Mouse (Mus musculus) liver, adult 2 months (tissue): ENCODE results near the gene Ipo9. TPM values are rescaled to one million over a fixed set of nuclear protein-coding genes. Genes with fewer than 3 reads are reported as not detected.
"Not testable (repeated sequence)": the region's sequence is repeated elsewhere in the genome, so short reads cannot be mapped to it uniquely, and the experiment has no call there.

Experiments
- DNase-seq: peaks from one replicate; pipeline ENCODE4 v3.0.0-alpha.2; 2011; ENCODE audit warnings: low read depth, low spot score; ENCODE audit errors: extremely low read depth
- H3K27ac ChIP-seq: fragments of 200-500 bp; replicated peaks from 2 replicates; pipeline ENCODE4 v1.5.1; 2012; ENCODE audit warnings: low read depth, mild to moderate bottlenecking, control low read depth, inconsistent platforms, low read length; ENCODE audit not compliant: insufficient read depth
- H3K27me3 ChIP-seq: fragments of 200-500 bp; 2 replicates; pipeline ENCODE4 v1.6.1; 2012; ENCODE audit warnings: mild to moderate bottlenecking, moderate library complexity, low read length, inconsistent platforms; ENCODE audit not compliant: control insufficient read depth, insufficient read depth
- H3K36me3 ChIP-seq: fragments of 200-500 bp; 2 replicates; pipeline ENCODE4 v1.6.1; 2012; ENCODE audit warnings: low read length, inconsistent platforms; ENCODE audit not compliant: control insufficient read depth, insufficient read depth
- H3K4me1 ChIP-seq: fragments of 200-500 bp; 2 replicates; pipeline ENCODE4 v1.6.1; 2011; ENCODE audit warnings: low read length; ENCODE audit not compliant: control insufficient read depth, insufficient read depth
- H3K4me3 ChIP-seq: fragments of 200-500 bp; 2 replicates; pipeline ENCODE4 v1.5.1; 2011; ENCODE audit warnings: low read depth, mild to moderate bottlenecking, control low read depth, low read length, moderate library complexity; ENCODE audit not compliant: insufficient read depth
- H3K79me2 ChIP-seq: fragments of 200-500 bp; 2 replicates; pipeline ENCODE4 v1.6.1; 2012; ENCODE audit warnings: inconsistent platforms, mild to moderate bottlenecking, low read length, moderate library complexity; ENCODE audit not compliant: control insufficient read depth, insufficient read depth
- H3K9ac ChIP-seq: fragments of 200-500 bp; 2 replicates; pipeline ENCODE4 v1.6.1; 2012; ENCODE audit warnings: low read depth, mild to moderate bottlenecking, control low read depth, inconsistent platforms, low read length
- CTCF ChIP-seq: fragments of 200-500 bp; IDR thresholded peaks from 2 replicates; pipeline ENCODE4 v1.5.1; 2011; ENCODE audit warnings: low read depth, low read length, control low read depth
- POLR2A ChIP-seq: fragments of 200-500 bp; IDR thresholded peaks from 2 replicates; pipeline ENCODE4 v1.6.1; 2011; ENCODE audit warnings: low read length, control low read depth; ENCODE audit not compliant: insufficient read depth; ENCODE audit errors: extremely low read depth
- WGBS: fragments of 180-500 bp; shearing (Covaris S2); methylation state at CpG from one replicate; pipeline ENCODE4 v1.1.7; 2018; 5-methylcytosine and 5-hydroxymethylcytosine counted together
- polyA plus RNA-seq: library from polyadenylated mRNA; depleted of rRNA; stranded (reverse); fragments of >200 nt; gene quantifications from 2 replicates; pipeline ENCODE4 v1.2.3, GENCODE M21; 2012
- total RNA-seq: library from RNA; depleted of rRNA; stranded (reverse); fragments of >200 nt; gene quantifications from 2 replicates; pipeline ENCODE4 v1.2.3, GENCODE M21; 2014

The Ipo9 gene
- total and polyA plus RNA-seq, 2 experiments, result 17.1 to 29.5 TPM

- not testable (repeated sequence) for H3K27ac ChIP-seq, H3K4me1 ChIP-seq, H3K27me3 ChIP-seq, H3K4me3 ChIP-seq, H3K79me2 ChIP-seq, DNase-seq, H3K9ac ChIP-seq
- 78% methylated on average over 6 of the region's 6 CpGs for WGBS
- H3K36me3 ChIP-seq, result peaks cover 21% of the 10 kb centered on the region
- 0 out of 2 replicates have a peak, but pooled peaks have one; percentile 12 for TF ChIP-seq CTCF
Measured at GRCm38 (mm10) chr1:135381560-135381959, 48.7 kb downstream of the Ipo9 start.

DNA sequence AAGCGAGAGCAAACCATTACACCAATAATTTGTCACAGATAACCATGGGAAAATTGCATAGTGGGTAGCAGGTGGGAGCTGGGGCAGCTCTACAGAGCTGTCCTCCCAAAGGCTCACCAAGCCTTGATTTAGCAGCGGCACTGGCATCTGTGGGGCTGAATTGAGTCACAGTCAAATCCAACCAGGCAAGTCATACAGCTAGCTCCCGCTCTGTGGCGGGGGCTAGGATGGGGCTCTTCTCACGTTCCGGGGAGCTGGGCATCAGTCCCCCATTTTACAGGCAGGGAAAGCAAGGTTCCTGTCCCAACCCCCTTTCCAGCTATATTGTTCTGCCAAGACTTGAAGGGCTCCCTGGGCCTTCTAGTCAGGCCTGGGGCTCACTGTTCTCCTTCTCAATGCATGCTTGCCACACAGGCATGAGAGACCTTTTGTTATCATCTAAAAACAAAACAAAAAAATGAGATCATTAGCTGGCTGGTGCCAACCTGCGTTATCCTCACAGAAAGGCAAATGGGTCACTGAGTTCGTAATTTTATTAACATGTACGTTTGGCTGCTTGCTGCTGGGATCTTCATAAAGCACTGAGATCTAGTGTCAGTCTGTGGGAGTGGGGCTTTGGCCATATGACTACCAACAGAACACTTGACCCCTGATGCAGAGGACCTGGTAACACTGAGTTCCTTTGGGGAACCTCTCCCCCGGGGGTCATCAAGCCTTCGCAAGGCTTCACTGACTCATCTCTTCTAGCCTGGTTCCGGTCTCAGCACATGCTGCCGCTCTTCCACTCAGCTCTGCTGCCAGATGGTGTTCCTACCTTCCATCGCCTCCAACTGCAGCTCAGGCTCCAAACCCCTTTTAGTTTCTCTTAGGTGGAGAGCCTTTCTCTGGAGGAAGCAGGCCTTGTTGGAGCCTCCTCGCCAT is 50.0 kb downstream of the Ipo9 start:
- TF ChIP-seq POLR2A, result no peak
- no peak for TF ChIP-seq CTCF

DNA sequence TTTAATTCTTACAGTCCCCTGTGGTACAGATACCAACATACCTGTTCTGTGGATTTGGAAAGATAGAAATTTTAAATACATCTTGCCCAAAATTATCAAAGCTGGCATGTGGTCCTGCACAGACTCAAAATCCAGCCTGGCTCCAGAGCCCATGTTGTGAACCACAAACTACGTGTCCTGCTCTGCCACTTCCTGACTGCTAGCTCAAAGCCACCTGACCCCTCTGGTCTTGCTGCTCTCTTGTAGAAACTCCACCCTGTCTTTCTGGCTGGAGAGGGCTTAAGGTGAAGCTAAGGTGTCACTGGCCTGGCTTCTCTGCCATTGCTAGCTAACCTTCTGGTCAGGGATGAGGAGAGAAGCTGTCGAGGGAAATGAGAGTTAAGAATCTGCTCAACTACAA is 51.3 kb downstream of the Ipo9 start:
- TF ChIP-seq POLR2A (no peak), CTCF (no peak)
- 0 out of 2 replicates have a peak, but pooled peaks cover 2% of the 10 kb centered on the region for H3K4me1 ChIP-seq
- H3K79me2 ChIP-seq, result no peaks in the 10 kb centered on the region
- no peak overlapping the region for H3K27ac ChIP-seq
- peaks cover 5% of the 10 kb centered on the region; the same call in 1 of the 2 replicates for H3K36me3 ChIP-seq
- no peak overlapping the region for H3K4me3 ChIP-seq
- no peaks in the 10 kb centered on the region for H3K27me3 ChIP-seq
- no peak overlapping the region for H3K9ac ChIP-seq
- no peak for DNase-seq
- WGBS, result 61% methylated on average over 2 of the region's 2 CpGs

More for the DNA sequence above, 50.0 kb downstream of the Ipo9 start:
- H3K4me3 ChIP-seq, result no peak overlapping the region
- no peaks in the 10 kb centered on the region for H3K79me2 ChIP-seq
- H3K36me3 ChIP-seq, result peaks cover 10% of the 10 kb centered on the region; the same call in 1 of the 2 replicates
- no peaks in the 10 kb centered on the region for H3K4me1 ChIP-seq
- no peak overlapping the region for H3K9ac ChIP-seq
- H3K27ac ChIP-seq, result no peak overlapping the region
- WGBS, result 83% methylated on average over 15 of the region's 15 CpGs
- H3K27me3 ChIP-seq, result no peaks in the 10 kb centered on the region
- no peak for DNase-seq

GRCm38 (mm10) chr1:135378576-135378975 is 51.7 kb downstream of the Ipo9 start:
- DNase-seq, result no peak
- TF ChIP-seq POLR2A (no peak), CTCF (no peak)
- 0 out of 2 replicates have a peak, but pooled peaks cover 2% of the 10 kb centered on the region for H3K4me1 ChIP-seq
- no peak overlapping the region for H3K27ac ChIP-seq
- WGBS, result 69% methylated on average over 9 of the region's 9 CpGs
- no peaks in the 10 kb centered on the region for H3K79me2 ChIP-seq
- no peak overlapping the region for H3K4me3 ChIP-seq
- H3K36me3 ChIP-seq, result 0 out of 2 replicates have a peak, but pooled peaks cover 2% of the 10 kb centered on the region
- no peaks in the 10 kb centered on the region for H3K27me3 ChIP-seq
- no peak overlapping the region for H3K9ac ChIP-seq

DNA sequence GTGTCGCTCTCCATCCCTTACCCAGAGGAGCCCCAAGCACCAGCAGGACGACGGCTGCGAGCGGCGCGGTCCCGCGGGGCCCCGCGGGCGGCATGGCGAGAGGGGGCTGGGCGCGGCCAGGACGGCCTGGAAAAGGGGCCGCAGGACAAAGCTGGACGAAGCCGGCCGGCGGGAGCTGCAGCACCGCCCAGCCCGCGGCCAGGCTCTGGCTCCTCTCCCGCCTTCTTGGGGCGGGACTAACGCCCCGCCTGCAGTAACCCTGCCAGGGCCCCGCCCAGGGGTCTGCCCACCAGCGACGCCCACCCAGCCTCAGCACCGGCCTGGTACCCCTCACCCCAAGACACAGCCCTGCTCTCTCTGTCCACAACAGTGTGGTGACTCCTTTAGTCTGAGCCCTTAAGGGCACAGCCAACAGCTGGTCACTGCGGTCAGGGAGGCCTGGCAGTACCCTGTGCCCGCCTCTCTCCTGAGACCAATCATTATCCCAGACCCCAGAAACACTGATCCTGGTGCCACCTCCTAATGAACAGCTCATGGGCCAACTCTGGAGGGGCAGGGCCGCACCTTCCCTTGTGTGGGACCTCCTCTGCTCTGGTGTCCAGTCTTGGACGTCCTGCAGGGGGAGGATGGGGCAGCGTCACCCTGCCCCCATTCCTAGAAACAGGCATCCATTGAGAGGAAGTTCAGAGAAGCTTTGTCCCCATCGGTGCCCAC is 55.3 kb downstream of the Ipo9 start, which contains the start of gene Shisa4:
Gene Shisa4 (minus strand): TSS at position 370 of the 714 bp plus-strand sequence.
- WGBS, result 3% methylated on average over 38 of the region's 38 CpGs
- peak; percentile 6 for DNase-seq
- H3K9ac ChIP-seq, result peak within 1 kb of the TSS; percentile 50
- H3K4me1 ChIP-seq, result 0 out of 2 replicates have a peak, but pooled peaks cover 2% of the 10 kb centered on the region
- TF ChIP-seq CTCF (no peak), POLR2A (no peak)
- no peaks in the 10 kb centered on the region for H3K36me3 ChIP-seq
- no peak within 1 kb of the TSS for H3K27ac ChIP-seq
- no peaks in the 10 kb centered on the region for H3K79me2 ChIP-seq
- H3K27me3 ChIP-seq, result no peaks in the 10 kb centered on the region
- peak within 1 kb of the TSS; percentile 55 for H3K4me3 ChIP-seq
